Mouse (Mus musculus) Patski (cell line): ENCODE data around the gene Clybl. TPM values are rescaled to one million over a fixed set of nuclear protein-coding genes. Genes with fewer than 3 reads are reported as not detected.

Experiments
- ATAC-seq: fragments of 100-300 bp; one replicate; pipeline ENCODE4 v1.8.0; 2021
- CTCF ChIA-PET: fragments of 350-600 bp; sonication (Branson Sonifier 250); formaldehyde crosslinking; loops from one replicate; lab custom pipeline; 2022; ENCODE audit warnings: inconsistent platforms; lab: Charles Lee
- POLR2A ChIA-PET: fragments of 350-600 bp; sonication (Branson Sonifier 250); formaldehyde crosslinking; loops from one replicate; lab custom pipeline; 2022; ENCODE audit warnings: antibody characterized with exemption, inconsistent platforms; lab: Charles Lee
- DNase-seq: peaks from one replicate; pipeline ENCODE4 v3.0.0-alpha.2; 2011; ENCODE audit warnings: low read depth, low spot score
- H3K27me3 ChIP-seq: fragments of 371-371 bp; one replicate; pipeline ENCODE4 v1.5.1; 2021
- CTCF ChIP-seq: fragments of 100-300 bp; IDR thresholded peaks from one replicate; pipeline ENCODE4 v1.5.1; 2021
- in situ Hi-C: fragments of 300-500 bp; cut with MboI; formaldehyde crosslinking; loops from 3 replicates; pipeline ENCODE4 v1.11.1; 2018; ENCODE audit warnings: low pct_unique_long_range_greater_than_20kb, mixed read lengths
- polyA plus RNA-seq: library from polyadenylated mRNA; unstranded; gene quantifications from one replicate; pipeline ENCODE4 v1.2.3, GENCODE M21; 2021

Clybl gene
- polyA plus RNA-seq, 1 experiment from 2014 or later: 60.7 TPM

DNA sequence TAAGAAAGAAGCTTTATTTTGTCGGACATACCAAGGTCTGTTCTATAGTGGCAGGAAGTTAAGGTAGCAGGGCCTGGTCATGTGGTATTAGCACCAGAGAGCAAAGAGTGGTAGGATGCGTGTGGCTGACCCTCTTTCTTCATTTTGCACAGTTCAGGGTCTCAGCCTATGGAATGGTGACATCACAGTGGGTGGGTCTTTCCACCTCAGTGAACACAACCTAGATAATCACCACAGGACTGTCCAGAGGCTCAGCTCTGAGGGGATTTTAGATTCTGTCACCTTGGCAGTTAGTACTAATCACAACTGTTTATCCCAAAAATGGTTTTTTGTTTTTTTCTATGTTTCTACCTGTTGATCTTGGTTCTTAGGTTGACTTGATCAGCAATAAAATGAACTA lies 149.2 kb downstream of the Clybl start:
- POLR2A ChIA-PET: no interaction called here
- ATAC-seq: no peak

DNA sequence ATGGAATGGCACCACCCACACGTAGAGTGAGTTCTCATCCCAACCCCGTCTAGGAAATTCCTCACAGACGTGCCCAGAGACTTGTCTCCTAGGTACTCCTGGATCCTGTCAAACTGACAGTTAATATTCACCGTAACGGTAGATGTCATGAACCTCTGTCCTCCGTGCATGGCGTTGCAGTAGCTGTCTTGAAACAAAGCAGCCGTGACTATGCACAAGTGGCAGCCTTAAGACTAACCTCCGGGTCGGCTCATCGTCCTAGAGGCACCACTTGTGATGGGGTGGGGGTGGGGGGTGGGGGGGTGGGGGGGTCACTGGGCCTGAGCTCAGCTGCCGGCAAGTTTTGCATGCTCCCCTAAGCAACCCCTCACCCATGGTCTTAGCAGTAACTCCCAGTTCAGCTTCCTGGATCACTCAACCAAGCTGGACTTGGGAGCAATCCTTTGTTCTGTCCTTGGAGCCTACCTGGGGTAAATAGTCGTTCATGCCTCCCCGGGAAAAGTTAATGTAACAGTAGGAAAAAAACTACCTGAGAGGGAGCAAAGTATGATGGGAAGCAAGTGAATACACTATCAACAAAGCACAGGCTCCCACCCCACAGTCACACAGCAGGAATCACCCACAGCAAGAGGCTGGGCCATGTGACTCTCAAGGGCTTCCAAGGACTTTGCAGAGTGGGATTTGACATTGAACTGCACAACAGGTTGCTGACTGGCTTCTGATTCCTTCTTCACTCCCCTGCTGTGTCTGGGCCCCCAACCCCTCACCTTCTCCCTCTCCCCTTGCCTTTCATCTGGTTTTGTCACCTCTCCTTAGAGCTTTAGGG lies 150.3 kb downstream of the Clybl start:
- DNase-seq: no peak
- CTCF ChIA-PET: no interaction called here
- TF ChIP-seq CTCF: no peak
- POLR2A ChIA-PET: no interaction called here
- no peaks in the 10 kb centered on the region for H3K27me3 ChIP-seq
- in situ Hi-C loops: no loop called here
- no peak for ATAC-seq

More for the DNA sequence above, 149.2 kb downstream of the Clybl start:
- CTCF ChIA-PET: no interaction called here
- no peaks in the 10 kb centered on the region for H3K27me3 ChIP-seq
- no peak for DNase-seq
- in situ Hi-C loops: no loop called here
- TF ChIP-seq CTCF: no peak

DNA sequence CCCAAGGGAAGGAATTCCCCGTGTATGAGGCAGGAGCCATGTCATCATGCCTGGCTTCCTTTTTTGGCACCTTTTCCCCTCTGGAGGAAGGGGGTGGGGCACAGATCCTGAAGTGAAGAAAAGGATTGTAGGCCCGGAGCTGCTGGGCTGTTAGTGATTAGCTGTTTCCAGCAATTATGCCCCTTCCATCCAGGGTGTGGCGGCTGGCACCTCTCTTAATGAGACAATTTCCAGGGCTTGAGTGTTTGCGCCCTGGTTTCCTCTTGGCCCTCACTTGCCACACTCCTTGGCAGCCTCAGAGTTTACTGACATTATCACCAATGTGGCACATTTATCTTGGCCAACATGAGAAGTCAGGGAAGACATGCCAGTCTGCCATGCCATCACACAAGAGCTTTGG lies 155.5 kb downstream of the Clybl start:
- no peak for TF ChIP-seq CTCF
- in situ Hi-C loops: no loop called here
- POLR2A ChIA-PET: no interaction called here
- no peaks in the 10 kb centered on the region for H3K27me3 ChIP-seq
- ATAC-seq: peak; percentile 39
- CTCF ChIA-PET: interaction anchor here (0.6 to 1.1 kb wide), 3 partner anchors 32 to 79 kb away, joined by 3 to 4 read pairs (median 3); no protein-coding TSS in a partner anchor
- DNase-seq: no peak

DNA sequence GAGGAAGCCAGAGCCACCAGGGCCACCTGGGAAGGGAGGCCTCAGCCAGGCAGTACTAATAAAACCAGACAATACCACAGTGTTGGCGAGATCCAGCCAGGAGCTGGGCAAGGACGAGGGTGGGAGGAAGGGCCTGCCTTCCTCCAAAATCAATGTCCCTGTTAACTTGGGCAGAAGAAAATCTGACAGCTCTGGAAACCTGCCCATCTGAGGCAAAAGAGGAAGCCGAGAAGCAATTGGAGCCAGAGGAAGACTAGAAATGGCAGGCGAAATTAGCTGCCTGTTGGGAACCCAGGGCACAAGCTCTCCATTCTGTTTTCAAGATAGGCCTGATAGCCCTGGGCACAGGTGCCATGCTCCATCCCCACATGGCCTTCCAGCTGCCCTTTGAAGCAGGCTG lies 157.3 kb downstream of the Clybl start:
- ATAC-seq (no peak), DNase-seq (no peak)
- ChIA-PET POLR2A (no interaction called here), CTCF (no interaction called here)
- in situ Hi-C loops: no loop called here
- TF ChIP-seq CTCF: no peak
- H3K27me3 ChIP-seq: no peaks in the 10 kb centered on the region

DNA sequence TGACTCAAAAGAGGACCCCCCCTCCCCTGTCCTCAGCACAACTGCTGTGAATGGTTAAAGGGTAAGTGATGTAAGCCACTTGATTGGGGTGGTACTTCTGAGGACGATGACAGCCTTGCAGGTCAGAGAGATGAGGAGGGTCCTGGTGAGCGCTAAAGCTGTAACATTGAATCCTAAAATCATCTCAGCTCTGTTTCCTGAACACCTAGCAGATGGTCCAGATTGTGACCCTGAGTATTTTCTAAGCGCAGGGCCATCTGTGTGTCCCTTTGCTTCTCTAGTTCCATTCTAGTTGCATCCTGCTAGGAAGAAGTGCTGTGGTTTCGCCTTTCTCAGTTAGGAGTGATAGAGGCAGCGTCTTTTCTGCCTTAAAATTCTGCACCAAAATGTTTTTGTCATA lies 158.6 kb downstream of the Clybl start:
- CTCF ChIA-PET: interaction anchor here (1.6 kb wide), 1 partner anchor 12 kb away, joined by 5 read pairs; no protein-coding TSS in a partner anchor
- in situ Hi-C loops: no loop called here

DNA sequence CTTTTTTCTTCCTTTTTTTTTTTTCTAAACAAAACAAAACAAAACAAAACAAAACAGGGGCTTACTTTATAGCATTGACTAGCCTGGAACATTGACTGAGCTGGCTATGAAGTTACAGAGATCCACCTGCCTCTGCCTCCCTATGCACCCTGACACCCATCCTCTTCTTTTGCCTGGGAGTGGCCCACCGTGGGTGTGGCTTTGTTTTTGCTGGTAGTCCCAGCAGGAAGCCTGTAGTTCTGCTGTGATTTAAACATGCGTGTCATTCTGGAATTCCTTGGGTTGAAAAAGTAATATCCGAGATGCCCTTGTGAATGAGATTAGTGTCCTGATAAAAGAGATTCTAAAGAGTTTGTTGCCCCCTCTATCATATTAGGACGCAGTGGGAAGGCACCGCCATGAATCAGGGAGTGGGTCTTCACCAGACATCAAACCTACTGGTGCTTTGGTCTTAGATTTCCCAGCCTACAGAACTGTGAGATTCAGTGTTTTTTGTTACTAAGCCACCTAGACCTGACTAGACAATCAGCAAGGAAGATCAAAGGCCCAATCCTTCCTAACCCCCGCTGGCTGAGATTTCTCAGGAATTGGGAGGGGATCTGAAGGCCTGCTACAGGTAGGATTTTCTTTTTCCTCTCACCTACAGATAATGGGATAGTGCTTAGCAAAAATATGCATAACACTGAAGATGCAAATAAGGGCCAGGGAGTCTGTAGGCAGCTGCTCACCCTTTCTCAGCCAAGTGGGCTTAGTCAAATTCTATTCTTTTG lies 160.3 kb downstream of the Clybl start:
- in situ Hi-C loops: no loop called here
- ATAC-seq: no peak

More for the DNA sequence above, 158.6 kb downstream of the Clybl start:
- no peaks in the 10 kb centered on the region for H3K27me3 ChIP-seq
- no peak for DNase-seq
- TF ChIP-seq CTCF: no peak
- POLR2A ChIA-PET: no interaction called here
- no peak for ATAC-seq

DNA sequence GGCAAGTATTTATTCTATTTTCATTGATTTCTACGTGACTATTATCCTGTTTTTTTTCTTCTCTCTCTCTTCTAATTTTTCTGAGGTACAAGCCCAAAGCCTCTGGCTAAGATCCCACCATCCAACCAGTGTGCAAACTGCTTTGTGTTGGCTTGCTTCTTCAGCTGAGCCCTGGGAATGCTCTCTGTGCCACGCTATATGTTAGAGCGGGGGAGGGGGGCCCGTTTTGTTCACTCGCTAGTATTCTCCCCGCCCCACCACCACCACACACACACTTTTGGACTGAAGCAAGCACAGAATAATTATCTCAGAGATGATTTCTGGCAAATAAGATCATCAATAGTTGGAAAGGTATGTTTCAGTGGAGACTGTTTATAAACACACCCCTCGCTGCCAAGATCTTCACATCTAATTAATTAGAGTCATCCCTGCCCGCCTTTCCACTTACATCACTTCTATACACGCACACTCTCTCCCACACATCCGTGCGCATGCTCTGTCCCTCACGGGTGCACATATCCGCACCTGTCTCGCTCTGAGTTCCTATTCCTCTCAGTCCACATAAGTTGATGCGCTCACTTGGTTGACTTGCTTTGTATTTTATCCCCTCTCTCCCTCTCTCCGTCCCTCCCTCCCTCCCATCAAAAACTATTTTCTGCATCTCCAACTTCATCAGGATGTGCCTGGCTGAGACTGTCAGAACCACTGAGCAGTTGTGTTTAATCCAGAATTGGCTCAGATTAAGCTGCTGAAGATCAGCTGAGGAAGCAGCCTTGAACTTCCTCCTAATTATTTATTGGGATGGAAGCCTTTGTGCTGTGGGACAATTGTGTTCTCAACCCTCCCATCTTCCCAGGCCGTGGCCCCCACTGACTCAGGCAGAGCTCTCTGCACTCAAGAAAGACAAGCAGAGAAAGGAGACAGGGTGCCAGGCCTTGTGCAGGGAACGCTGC lies 163.0 kb downstream of the Clybl start:
- ChIA-PET POLR2A (no interaction called here), CTCF (interaction anchor here (1.2 kb wide), 1 partner anchor 11 kb away, joined by 4 read pairs; no protein-coding TSS in a partner anchor)
- DNase-seq: no peak
- in situ Hi-C loops: no loop called here
- no peak for ATAC-seq
- TF ChIP-seq CTCF: no peak
- no peaks in the 10 kb centered on the region for H3K27me3 ChIP-seq

More for the DNA sequence above, 160.3 kb downstream of the Clybl start:
- H3K27me3 ChIP-seq: no peaks in the 10 kb centered on the region
- no peak for DNase-seq
- ChIA-PET CTCF (no interaction called here), POLR2A (no interaction called here)
- no peak for TF ChIP-seq CTCF

DNA sequence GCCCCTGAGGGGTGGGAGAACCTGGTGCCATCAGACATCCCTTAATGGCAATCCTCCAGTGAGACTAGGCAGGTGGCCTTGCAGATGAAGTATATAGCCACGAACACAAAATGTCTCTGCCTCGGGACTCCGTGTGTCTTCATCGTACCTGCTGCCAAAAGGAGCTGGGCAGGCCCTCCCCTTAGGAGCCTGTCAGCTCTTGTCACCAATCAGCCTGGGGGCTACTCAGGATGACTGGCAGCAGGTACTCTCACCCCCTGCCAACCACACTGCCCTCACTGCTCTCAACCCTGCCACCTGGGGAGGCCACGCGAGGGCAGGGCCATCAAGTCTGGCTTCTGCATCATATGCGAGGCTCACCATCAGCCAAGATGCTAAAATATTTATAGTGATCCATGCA lies 166.6 kb downstream of the Clybl start:
- POLR2A ChIA-PET: no interaction called here
- ATAC-seq (no peak), DNase-seq (no peak)
- no peak for TF ChIP-seq CTCF
- CTCF ChIA-PET: no interaction called here
- in situ Hi-C loops: no loop called here
- no peaks in the 10 kb centered on the region for H3K27me3 ChIP-seq

DNA sequence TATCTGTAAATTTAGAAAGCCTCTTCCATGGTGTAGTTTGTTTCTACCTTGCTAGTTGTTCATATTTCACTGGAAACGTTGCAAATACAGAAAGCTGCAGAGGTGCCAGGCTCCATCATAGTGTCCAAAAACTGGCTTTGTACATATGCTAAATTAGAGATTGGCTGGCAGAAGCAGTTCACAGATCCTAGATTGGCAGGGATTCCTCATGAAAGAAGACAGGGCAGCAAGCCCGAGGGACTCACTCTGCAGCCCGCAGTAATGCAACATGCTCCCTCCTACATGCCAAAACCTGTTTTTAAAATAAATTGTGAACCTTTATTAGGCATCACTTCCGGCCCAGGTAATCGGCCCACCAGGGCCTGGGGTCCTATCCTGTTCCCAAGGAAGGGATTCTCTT lies 167.8 kb downstream of the Clybl start:
- in situ Hi-C loops: no loop called here
- ATAC-seq: no peak
- CTCF ChIA-PET: no interaction called here

DNA sequence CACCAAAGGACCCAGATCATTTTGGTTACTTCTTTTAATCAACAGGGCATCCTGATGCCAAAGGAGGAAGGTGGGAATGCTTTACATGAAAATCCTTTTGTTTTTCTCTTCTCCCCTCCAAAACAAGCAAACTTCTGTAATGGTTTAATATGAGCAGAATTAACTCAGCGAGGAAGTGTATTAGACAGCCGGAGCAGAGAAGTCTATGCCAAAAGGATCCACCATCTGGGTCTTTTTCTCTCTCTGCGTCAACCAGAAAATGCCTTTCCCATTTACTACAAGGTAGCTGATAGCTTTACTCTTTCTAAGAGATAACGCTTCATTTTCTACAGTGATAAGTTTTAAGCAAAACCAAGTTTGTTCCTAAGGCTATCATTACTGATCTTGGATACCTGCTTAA lies 168.3 kb downstream of the Clybl start:
- DNase-seq (no peak), ATAC-seq (no peak)
- no peak for TF ChIP-seq CTCF
- ChIA-PET CTCF (no interaction called here), POLR2A (interaction anchor here (0.8 kb wide), 1 partner anchor 1236 kb away, joined by 3 read pairs; no protein-coding TSS in a partner anchor)
- H3K27me3 ChIP-seq: no peaks in the 10 kb centered on the region
- in situ Hi-C loops: no loop called here

More for the DNA sequence above, 167.8 kb downstream of the Clybl start:
- no peak for DNase-seq
- POLR2A ChIA-PET: interaction anchor here (0.8 kb wide), 1 partner anchor 1236 kb away, joined by 3 read pairs; no protein-coding TSS in a partner anchor
- no peaks in the 10 kb centered on the region for H3K27me3 ChIP-seq
- TF ChIP-seq CTCF: no peak
